Mouse (Mus musculus) macrophage (primary cell): ENCODE data around the gene Fgf9. TPM values are rescaled to one million over a fixed set of nuclear protein-coding genes. Genes with fewer than 3 reads are reported as not detected.

Source experiments
- H3K27ac ChIP-seq: fragments of 350-480 bp; formaldehyde crosslinking; 2 replicates; pipeline ENCODE4 v1.9.0; 2021
- H3K36me3 ChIP-seq: fragments of 350-480 bp; formaldehyde crosslinking; 2 replicates; pipeline ENCODE4 v1.9.0; 2021; ENCODE audit errors: inconsistent target
- H3K4me3 ChIP-seq: fragments of 350-480 bp; formaldehyde crosslinking; 2 replicates; pipeline ENCODE4 v1.9.0; 2021; ENCODE audit errors: inconsistent target
- H3K79me2 ChIP-seq: fragments of 350-480 bp; formaldehyde crosslinking; 2 replicates; pipeline ENCODE4 v1.9.0; 2021; ENCODE audit errors: inconsistent target
- WGBS: methylation state at CpG from one replicate; pipeline ENCODE4 v1.1.7; 2026; ENCODE audit warnings: inconsistent platforms; ENCODE audit not compliant: missing documents; 5-methylcytosine and 5-hydroxymethylcytosine counted together
- polyA plus RNA-seq: library from polyadenylated mRNA; stranded (reverse); fragments of 250-400 nt; gene quantifications from 3 replicates; pipeline ENCODE4 v1.2.4, GENCODE M21; 2018; ENCODE audit warnings: inconsistent platforms

The Fgf9 gene
- polyA plus RNA-seq, 1 experiment from 2014 or later, result 0.07 TPM

DNA sequence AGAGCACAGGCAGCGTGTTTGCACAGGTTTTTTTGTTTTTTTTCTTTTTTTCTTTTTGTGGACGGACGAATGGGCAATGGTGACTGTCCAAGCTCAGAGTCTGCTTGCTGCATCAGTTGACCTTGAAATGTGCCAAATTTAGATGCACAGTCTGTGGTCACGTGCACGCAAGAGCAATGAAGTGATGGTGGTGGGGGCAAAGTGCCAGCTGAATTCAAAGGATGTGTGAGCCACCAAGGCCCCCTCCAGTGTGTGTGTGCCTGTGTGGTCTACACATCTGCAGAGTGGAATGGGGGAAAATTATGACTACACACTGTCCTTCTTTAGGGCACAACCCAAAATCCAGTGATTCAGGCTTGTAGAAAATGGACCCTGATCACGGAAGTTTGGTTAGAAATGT is 42.8 kb downstream of the Fgf9 start:
- 71% methylated on average over 6 of the region's 6 CpGs for WGBS
- Histone ChIP-seq H3K27ac (no peak overlapping the region), H3K4me3 (no peak overlapping the region), H3K79me2 (no peaks in the 10 kb centered on the region), H3K36me3 (no peaks in the 10 kb centered on the region)

DNA sequence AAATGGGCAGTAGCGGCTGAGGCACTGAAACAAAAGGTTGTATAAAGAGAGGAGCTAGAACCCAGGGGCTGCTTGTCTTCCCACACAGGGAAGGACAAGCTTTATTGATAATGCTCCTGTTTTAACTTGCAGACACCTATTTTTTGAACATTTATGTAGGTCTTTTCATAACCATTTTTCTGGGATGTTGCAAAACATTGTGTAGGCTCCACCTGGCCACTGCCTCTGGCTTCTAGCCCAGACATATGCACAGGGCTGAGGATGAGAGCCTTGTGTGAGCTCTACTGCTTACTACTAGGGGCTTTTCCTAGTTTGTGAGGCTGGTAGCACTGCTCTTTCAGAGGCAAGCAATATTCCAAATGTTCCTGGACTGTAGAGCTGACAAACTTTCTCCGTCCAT is 43.8 kb downstream of the Fgf9 start:
- H3K36me3 ChIP-seq, result no peaks in the 10 kb centered on the region
- 100% methylated on average over 2 of the region's 2 CpGs for WGBS
- H3K79me2 ChIP-seq, result no peaks in the 10 kb centered on the region
- H3K4me3 ChIP-seq, result no peak overlapping the region
- H3K27ac ChIP-seq, result no peak overlapping the region

DNA sequence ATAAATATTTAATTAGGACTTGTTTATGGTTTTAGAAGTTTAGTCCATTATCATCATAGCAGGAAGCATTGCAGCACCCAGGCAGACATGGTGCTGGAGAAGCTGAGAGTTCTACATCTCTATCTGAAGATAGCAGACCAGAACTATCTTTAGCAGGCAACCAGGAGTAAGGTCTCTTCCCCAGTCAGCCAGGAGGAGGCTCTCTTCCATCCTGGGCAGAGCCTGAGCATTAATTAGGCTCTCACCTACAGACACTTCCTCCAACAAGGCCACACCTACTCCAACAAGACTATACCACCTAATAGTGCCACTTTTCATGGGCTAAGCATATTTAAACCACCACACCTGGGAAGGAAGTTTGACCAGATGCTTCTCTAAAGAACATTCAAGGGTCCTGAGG is 54.3 kb downstream of the Fgf9 start:
- Histone ChIP-seq H3K4me3 (no peak overlapping the region), H3K27ac (no peak overlapping the region), H3K36me3 (no peaks in the 10 kb centered on the region), H3K79me2 (no peaks in the 10 kb centered on the region)

DNA sequence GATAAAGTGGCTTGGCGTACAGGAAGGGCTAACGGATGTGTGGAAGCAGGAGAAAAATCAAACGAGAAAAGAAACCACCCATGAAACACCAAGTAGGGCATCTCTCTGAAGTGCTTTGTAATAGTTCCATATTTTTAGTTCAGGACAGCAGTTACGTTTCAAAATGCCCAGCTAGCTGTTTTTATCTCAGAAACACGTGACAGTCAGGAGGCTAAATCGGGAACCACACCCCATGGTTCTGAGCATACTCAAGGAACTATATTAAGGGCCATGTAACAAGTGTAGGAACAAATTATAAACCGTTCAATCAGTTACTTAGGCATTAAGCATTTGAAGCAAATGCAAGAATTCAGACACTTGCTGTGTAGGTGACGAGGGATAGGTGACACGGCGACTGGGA is 56.2 kb downstream of the Fgf9 start:
- 84% methylated on average over 10 of the region's 10 CpGs for WGBS
- Histone ChIP-seq H3K36me3 (no peaks in the 10 kb centered on the region), H3K4me3 (no peak overlapping the region), H3K27ac (no peak overlapping the region), H3K79me2 (no peaks in the 10 kb centered on the region)

DNA sequence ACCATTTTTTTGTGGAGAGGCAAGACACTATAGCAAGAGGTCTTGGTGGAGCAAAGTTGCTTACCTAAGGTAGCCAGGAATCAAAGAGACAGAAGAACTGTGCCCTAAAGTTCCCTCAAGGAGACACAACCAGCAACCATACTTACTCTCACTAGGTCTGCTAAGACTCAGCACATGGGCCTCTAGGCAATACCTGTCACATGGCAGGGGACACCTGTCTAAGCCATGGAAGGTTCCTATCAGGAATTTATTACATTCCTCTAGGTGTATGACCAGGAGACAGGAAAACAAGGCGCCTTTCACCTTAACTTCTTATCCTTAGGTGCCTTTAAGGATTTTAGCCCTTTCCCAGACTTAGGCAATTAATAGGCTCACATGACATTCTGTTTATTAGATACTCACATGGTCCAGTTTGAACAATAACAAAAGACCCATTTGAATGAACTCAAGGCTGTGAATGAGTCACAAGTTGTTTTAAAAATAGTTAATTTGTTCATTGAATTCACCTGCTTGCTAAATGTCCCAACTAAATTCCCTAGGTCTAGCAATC is 69.2 kb downstream of the Fgf9 start:
- Histone ChIP-seq H3K79me2 (no peaks in the 10 kb centered on the region), H3K4me3 (no peak overlapping the region), H3K27ac (no peak overlapping the region), H3K36me3 (no peaks in the 10 kb centered on the region)
- WGBS, result 95% methylated on average over 1 of the region's 1 CpGs

DNA sequence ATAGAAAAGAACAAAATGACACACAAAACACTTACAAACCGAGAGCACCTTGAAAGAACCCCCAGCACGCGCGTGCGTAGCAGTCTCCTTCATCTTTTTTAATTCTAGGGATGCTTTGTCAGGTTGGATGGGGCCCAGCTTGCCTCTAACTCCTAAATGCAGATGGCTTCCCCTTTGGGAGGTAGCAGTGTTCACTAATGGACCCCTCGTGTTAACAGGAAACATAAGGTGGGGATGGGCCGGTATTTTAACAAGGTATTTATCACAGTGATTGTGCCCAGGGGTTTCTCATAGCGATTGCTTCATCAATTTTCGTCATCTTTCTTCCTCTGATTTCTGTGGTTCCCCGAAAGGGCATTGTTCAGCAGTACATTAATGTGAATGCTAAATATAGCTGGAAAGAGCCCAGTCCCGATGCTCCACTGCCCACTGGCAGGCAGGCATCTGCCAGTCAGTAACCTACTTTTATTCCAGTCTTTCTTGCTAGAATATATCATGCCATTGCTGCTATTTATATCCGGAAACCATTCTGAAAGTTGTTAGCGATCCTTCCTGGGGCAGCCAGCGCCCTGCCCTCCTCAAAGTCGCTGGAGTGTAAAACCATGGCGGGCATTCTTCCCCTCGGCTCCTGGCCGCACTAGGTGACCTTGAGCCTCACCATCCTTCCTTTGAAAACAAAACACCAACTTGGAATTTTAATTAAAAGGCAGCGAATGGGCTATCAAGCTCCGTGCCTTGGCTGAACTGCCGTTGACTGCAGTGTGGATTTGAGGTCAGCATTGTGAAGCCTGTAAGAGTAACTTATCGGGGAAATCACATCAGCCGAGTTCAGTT is 79.5 kb downstream of the Fgf9 start:
- H3K36me3 ChIP-seq, result no peaks in the 10 kb centered on the region
- H3K27ac ChIP-seq, result no peak overlapping the region
- no peak overlapping the region for H3K4me3 ChIP-seq
- H3K79me2 ChIP-seq, result no peaks in the 10 kb centered on the region
- WGBS, result 79% methylated on average over 19 of the region's 23 CpGs

DNA sequence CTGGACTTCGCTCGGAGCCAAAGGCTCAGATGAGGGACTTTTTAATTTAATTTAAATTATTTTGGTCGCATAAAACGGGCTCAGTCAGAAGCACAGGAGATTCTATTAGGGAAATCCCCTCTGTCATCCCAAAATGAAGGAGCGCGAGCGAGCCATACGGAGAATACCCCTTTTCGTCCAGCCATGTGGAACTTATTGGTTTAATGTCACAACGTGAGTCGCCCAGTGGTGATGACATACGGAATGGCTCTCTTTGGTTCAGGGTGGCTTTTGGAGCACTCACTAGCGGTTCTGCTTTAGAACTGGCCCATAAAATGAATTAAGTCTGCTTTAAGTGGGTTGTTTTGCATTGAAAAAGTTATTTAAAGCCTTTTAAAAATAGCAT is 80.1 kb downstream of the Fgf9 start:
- Histone ChIP-seq H3K79me2 (no peaks in the 10 kb centered on the region), H3K36me3 (no peaks in the 10 kb centered on the region), H3K4me3 (no peak overlapping the region), H3K27ac (no peak overlapping the region)
- 92% methylated on average over 13 of the region's 13 CpGs for WGBS

DNA sequence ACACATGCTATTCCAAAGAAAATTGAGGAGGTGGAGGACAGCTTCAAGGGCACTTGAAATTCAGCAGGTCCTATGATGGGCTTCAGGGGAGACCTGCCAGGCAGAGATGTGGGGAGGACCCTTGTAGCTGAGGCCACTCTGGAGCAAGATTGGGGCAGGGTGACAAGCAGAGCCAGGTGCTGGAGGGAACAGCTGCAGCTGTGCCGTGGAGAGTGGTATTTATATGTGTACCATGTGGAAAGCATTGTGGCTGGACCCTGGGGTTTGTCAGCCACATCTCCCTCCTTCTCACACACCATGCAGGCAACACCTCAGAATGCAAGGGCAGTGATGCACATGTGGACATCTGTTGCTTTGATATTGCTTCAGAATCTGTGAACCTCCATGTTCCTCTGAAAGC is 81.8 kb downstream of the Fgf9 start:
- Histone ChIP-seq H3K36me3 (no peaks in the 10 kb centered on the region), H3K27ac (no peak overlapping the region), H3K4me3 (no peak overlapping the region), H3K79me2 (no peaks in the 10 kb centered on the region)
- WGBS, result no CpG with 5 or more reads among the region's 1 CpGs

DNA sequence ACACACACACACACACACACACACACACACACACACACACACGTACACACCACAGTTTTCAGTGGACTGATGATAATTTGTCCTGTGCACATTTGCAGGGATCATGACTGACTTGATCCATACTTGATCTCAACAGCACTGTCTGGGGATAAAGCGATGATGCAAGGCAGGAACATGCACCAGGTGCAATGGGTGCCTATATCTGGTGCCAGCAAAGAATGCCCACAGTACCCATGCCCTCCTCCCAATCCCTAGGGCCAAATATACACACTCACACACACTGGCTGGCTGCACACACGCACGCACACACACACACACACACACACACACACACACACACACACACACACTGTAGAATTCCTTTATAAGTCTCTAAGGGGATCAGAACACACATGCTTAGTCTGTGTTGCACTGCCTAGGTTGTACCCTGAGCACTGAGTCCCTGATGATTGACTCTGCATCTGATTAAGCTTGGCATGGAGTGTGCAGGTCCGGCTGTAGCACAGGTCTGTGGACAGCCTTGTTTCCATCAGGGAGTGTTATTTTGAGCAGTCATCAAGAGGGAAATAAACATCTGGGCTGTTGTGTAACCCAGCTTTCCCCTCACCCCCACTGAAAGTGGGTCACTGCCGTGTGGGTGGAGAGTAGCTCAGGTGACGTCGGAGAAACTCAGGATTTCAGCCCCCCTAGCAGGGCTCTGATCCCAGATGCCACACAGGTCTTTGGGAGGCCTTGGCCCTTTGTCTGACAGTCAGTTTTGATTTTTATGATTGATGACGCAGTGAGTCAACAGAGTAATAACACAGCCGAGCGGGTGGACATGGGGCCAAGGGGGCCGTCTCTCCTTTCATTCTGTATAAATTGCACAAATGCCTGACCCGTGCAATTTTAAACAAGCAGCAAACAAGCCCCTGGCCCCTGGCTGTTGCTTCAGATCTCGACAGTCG is 83.4 kb downstream of the Fgf9 start:
- 66% methylated on average over 13 of the region's 15 CpGs for WGBS
- no peak overlapping the region for H3K4me3 ChIP-seq
- H3K79me2 ChIP-seq, result no peaks in the 10 kb centered on the region
- no peaks in the 10 kb centered on the region for H3K36me3 ChIP-seq
- H3K27ac ChIP-seq, result no peak overlapping the region

DNA sequence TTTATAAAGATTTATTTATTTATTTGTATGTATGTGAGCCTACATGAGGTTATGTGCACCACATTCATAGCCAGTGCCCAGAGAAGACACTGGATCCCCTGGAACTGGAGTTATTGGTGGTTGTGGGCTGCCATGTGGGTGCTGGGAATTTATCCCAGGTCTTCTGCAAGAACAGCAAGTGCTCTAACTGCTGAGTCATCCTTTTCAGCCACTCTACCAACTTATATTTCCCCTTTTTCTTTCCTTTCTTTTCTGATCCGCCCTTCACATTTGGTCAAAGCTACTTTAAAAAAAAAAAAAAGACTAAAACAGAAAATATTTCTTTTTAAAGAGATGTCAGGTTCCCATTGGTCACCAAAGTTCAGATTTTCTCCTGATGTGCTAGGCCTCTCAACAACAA is 90.3 kb downstream of the Fgf9 start:
- H3K36me3 ChIP-seq, result no peaks in the 10 kb centered on the region
- no peak overlapping the region for H3K27ac ChIP-seq
- no peak overlapping the region for H3K4me3 ChIP-seq
- WGBS, result 71% methylated on average over 1 of the region's 1 CpGs
- no peaks in the 10 kb centered on the region for H3K79me2 ChIP-seq

Other genes with a start within 250 kb of the Fgf9 start
- gene Ska3, start 244.4 kb upstream of the Fgf9 start, polyA plus RNA-seq, result 0.67 to 3.6 TPM (median 1.9 TPM) in 3 replicates
- 21.8 to 55.2 TPM (median 27.0 TPM) in 3 replicates for gene Mrpl57, start 244.3 kb upstream of the Fgf9 start, polyA plus RNA-seq
- 45.6 to 74.7 TPM (median 57.4 TPM) in 3 replicates for gene Zdhhc20, start 180.3 kb upstream of the Fgf9 start, polyA plus RNA-seq
- gene Micu2, start 71.3 kb upstream of the Fgf9 start, polyA plus RNA-seq, result 44.9 to 62.5 TPM (median 57.3 TPM) in 3 replicates